Mouse (Mus musculus): Measurements from ENCODE around the gene Hps6.

DNA sequence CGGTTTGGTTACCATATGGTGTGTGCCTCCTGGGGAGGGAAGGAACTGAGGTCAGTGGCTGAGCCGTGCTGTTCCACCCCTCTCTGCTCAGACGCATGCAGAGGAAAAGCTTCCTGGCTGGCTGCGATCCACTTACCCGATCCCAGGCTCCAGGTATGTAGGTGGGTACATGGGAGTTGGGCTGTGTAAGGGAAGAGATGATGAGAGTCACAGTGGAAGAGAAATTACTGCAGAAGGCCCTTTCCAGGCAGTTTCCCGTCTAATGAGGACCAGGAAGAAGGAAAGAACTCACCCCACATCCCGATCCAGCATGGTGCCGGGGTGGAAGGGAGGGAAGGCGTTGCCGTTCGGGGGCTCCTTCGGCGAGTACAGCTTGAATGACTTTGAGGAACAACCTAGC lies 32.7 kb downstream of the Hps6 start:
- TF ChIP-seq CTCF (IDR thresholded peaks at IDR 0.05) (no peak), EP300 (IDR thresholded peaks at IDR 0.05) (no peak)

Data from lung, postnatal 0 days (tissue).